Mouse (Mus musculus): ENCODE results near the gene Echdc3. TPM values are rescaled to one million over a fixed set of nuclear protein-coding genes. Genes with fewer than 3 reads are reported as not detected.

Gene Echdc3
- polyA plus RNA-seq, 1 experiment from 2014 or later: 3.0 TPM

Other genes with a start within 250 kb of the Echdc3 start
- 6.4 and 6.6 TPM in 2 replicates for gene Proser2, start 82.8 kb downstream of the Echdc3 start, polyA plus RNA-seq (2016; fragmentation: Nextera tagmentation; extraction: Ambion mirVana)
- 15.6 and 16.3 TPM in 2 replicates for gene Usp6nl, start 109.6 kb upstream of the Echdc3 start, polyA plus RNA-seq (2016; fragmentation: Nextera tagmentation; extraction: Ambion mirVana)

All from hindbrain, embryonic 12.5 days (tissue).